Mouse (Mus musculus) limb, embryonic 11.5 days (tissue): ENCODE data around the gene Sipa1l1. TPM values are rescaled to one million over a fixed set of nuclear protein-coding genes. Genes with fewer than 3 reads are reported as not detected.

Experiments
- ATAC-seq: fragments of 200-750 bp; cut with Nextera tagmentation; 2 replicates; pipeline ENCODE4 v1.8.0; 2017; ENCODE audit warnings: low read depth; ENCODE audit not compliant: insufficient number of reproducible peaks, low FRiP score, low TSS enrichment
- DNase-seq: peaks from one replicate; pipeline ENCODE4 v3.0.0-alpha.2; 2015; ENCODE audit warnings: low spot score
- H3K27ac ChIP-seq: fragments of 300-500 bp; sonication (generic); replicated peaks from 2 replicates; pipeline ENCODE4 v1.5.1; 2014; ENCODE audit warnings: low read depth, mild to moderate bottlenecking, low read length
- H3K27me3 ChIP-seq: fragments of 300-500 bp; sonication (generic); 2 replicates; pipeline ENCODE4 v1.6.1; 2014; ENCODE audit warnings: mild to moderate bottlenecking, low read length, mixed read lengths; ENCODE audit not compliant: control insufficient read depth, insufficient read depth
- H3K36me3 ChIP-seq: fragments of 300-500 bp; sonication (generic); 2 replicates; pipeline ENCODE4 v1.6.1; 2014; ENCODE audit warnings: mild to moderate bottlenecking, low read length, moderate library complexity, mixed read lengths; ENCODE audit not compliant: control insufficient read depth, insufficient read depth
- H3K4me1 ChIP-seq: fragments of 300-500 bp; sonication (generic); 2 replicates; pipeline ENCODE4 v1.6.1; 2014; ENCODE audit warnings: low read length, mixed read lengths; ENCODE audit not compliant: control insufficient read depth, insufficient read depth
- H3K4me2 ChIP-seq: fragments of 300-500 bp; sonication (generic); 2 replicates; pipeline ENCODE4 v1.6.1; 2014; ENCODE audit warnings: low read depth, mild to moderate bottlenecking, moderate library complexity; ENCODE audit not compliant: severe bottlenecking
- H3K4me3 ChIP-seq: fragments of 300-500 bp; sonication (generic); 2 replicates; pipeline ENCODE4 v1.5.1; 2014; ENCODE audit warnings: low read depth, low read length
- H3K9ac ChIP-seq: fragments of 300-500 bp; sonication (generic); 2 replicates; pipeline ENCODE4 v1.6.1; 2014; ENCODE audit warnings: mild to moderate bottlenecking, low read length
- H3K9me3 ChIP-seq: fragments of 300-500 bp; sonication (generic); 2 replicates; pipeline ENCODE4 v1.6.1; 2016; ENCODE audit warnings: low read length; ENCODE audit not compliant: control insufficient read depth
- WGBS: fragments of 180-500 bp; shearing (Covaris S2); extraction: QIAGEN DNeasy Blood & Tissue Kit; methylation state at CpG from one replicate; pipeline ENCODE4 v1.1.7; 2014; 5-methylcytosine and 5-hydroxymethylcytosine counted together
- polyA plus RNA-seq: library from polyadenylated mRNA; unstranded; fragments of >200 nt; fragmentation: Nextera tagmentation; extraction: Ambion mirVana; gene quantifications from 2 replicates; pipeline ENCODE4 v1.2.1, GENCODE M21; 2014

Sipa1l1 gene
- polyA plus RNA-seq, 1 experiment from 2014 or later, result 32.5 TPM

DNA sequence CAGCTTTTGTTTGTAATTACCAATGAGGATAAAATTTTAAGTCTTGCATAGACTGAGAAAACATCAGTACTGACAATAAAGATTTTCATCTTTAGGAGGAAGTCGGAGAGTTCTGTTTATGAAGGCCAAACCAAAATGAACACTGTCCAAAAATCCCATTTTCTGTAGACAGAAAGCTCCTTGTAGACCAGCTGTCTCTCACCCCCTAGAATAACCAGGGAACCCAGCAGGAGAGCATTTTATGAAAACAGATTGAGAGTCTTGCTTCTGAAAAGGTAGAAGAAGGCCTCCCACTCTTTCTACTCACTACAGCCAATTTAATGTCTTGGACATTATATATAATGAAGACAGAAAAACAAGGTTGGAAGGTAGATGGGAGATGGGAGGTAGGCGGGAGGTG, 198.2 kb downstream of the Sipa1l1 start:
- Histone ChIP-seq H3K27ac (no peak overlapping the region), H3K4me2 (no peak overlapping the region), H3K9me3 (no peaks in the 10 kb centered on the region), H3K36me3 (no peaks in the 10 kb centered on the region), H3K27me3 (no peaks in the 10 kb centered on the region), H3K9ac (no peak overlapping the region), H3K4me3 (no peak overlapping the region), H3K4me1 (no peaks in the 10 kb centered on the region)
- ATAC-seq, result no peak
- no peak for DNase-seq
- WGBS, result 90% methylated on average over 2 of the region's 2 CpGs

DNA sequence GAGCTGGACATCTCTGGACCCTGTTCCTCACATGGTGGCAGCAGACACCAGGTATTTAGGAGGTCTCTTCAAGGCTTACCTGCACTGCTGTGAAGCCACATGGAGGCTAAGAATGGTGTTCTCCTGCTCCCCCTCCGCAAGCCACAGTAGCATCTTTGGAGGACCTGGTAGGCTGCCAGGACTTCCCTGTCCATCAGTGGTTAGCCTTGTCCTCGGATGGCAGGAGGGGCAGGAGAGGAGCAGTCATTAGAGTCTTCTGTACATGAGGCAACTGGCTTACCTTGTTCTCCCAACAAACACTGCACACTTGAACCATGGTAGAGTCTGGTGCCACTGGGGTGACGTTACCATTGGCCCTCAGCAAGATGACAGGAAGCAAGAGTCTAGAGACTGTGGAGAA, 198.9 kb downstream of the Sipa1l1 start:
- DNase-seq, result no peak
- Histone ChIP-seq H3K4me2 (no peak overlapping the region), H3K4me1 (no peaks in the 10 kb centered on the region), H3K4me3 (no peak overlapping the region), H3K36me3 (no peaks in the 10 kb centered on the region), H3K27me3 (no peaks in the 10 kb centered on the region), H3K9me3 (no peaks in the 10 kb centered on the region), H3K9ac (no peak overlapping the region), H3K27ac (no peak overlapping the region)
- 96% methylated on average over 3 of the region's 3 CpGs for WGBS
- ATAC-seq, result no peak

DNA sequence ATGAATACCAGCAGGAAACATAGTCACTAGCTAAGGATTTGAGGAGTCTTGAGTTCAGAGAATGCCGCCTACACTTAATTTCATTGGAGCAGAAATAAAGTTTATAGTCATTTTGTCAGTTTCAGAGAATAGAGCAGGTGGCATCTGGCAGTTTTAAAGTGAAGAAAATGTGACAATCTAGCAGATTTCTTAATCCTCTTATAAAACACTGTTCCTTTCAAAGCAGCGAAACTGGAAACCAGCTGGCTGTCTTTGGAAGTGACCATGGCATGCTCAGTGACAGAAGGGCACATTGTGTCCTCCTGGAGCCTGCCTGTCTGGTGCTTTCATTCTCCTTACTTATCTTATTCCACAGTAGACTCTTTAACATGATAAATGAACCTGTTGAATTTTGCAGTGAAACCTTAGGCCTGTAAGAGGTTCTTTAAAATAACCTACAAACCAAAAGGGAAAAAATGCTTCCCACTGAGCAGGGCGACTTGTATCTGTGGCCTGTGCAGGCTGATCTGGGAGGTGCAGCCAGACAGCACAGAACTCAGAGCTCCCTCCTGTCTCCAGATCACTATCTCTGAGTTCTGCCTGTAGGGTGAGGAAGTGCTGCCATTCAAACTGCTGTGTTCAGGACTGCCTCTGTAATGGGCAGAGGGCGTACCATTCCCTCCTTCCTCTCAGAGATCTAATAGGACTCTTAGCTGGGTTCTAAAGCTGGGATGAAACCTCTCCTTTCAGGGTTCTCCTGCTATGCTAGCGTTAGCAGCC, 200.5 kb downstream of the Sipa1l1 start:
- Histone ChIP-seq H3K4me2 (no peak overlapping the region), H3K27ac (no peak overlapping the region), H3K4me3 (no peak overlapping the region), H3K4me1 (peaks cover 2% of the 10 kb centered on the region; the same call in 1 of the 2 replicates), H3K36me3 (no peaks in the 10 kb centered on the region), H3K9me3 (no peaks in the 10 kb centered on the region), H3K27me3 (no peaks in the 10 kb centered on the region), H3K9ac (no peak overlapping the region)
- DNase-seq (no peak), ATAC-seq (no peak)
- WGBS, result 79% methylated on average over 5 of the region's 5 CpGs

DNA sequence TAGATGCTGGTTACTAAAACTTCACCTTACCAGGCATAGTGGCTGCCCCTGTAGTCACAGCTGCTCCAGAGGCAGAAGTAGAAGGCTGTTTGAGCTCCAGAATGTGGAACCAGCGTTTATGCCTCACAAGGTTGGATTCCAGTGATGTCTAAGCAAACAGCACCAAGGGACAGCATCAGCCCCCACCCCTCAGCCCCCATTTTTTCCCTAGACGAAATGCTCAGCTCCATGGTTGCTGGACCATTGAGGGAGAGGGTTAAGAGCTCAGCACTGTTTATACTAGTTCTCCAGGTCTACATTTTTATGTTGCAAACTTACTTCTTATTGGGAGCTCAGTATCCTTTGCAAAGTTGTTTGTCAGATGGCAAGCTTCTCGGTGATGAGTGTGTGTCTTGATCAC, 202.1 kb downstream of the Sipa1l1 start:
- H3K4me1 ChIP-seq, result peaks cover 2% of the 10 kb centered on the region; the same call in 1 of the 2 replicates
- no peaks in the 10 kb centered on the region for H3K27me3 ChIP-seq
- no peak overlapping the region for H3K4me3 ChIP-seq
- WGBS, result 75% methylated on average over 3 of the region's 3 CpGs
- no peak for DNase-seq
- no peaks in the 10 kb centered on the region for H3K9me3 ChIP-seq
- no peak overlapping the region for H3K4me2 ChIP-seq
- no peak overlapping the region for H3K9ac ChIP-seq
- H3K27ac ChIP-seq, result no peak overlapping the region
- ATAC-seq, result no peak
- H3K36me3 ChIP-seq, result no peaks in the 10 kb centered on the region

DNA sequence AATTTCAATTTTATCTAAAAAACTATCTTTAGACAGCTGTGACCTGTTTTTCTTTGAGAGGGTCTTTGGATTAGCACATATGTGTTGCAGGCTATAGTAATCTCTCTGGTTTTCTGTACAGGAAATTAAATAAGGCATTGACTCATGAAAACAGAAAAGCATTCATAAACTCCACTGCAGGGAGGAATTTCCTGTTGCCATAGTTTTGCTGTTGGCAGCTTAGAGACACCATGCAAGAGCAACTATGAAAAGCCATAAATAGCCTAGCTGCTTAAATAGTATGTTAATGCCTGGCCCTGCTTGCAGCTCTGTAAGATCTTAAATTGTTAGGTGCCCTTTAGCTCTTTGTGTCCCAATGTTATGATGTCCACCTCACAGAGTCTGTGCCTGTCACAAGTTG, 204.9 kb downstream of the Sipa1l1 start:
- no peak overlapping the region for H3K9ac ChIP-seq
- no peaks in the 10 kb centered on the region for H3K9me3 ChIP-seq
- H3K36me3 ChIP-seq, result no peaks in the 10 kb centered on the region
- no peak overlapping the region for H3K4me2 ChIP-seq
- H3K27ac ChIP-seq, result no peak overlapping the region
- DNase-seq, result no peak
- no peak overlapping the region for H3K4me3 ChIP-seq
- H3K4me1 ChIP-seq, result peaks cover 2% of the 10 kb centered on the region; the same call in 1 of the 2 replicates
- no peak for ATAC-seq
- H3K27me3 ChIP-seq, result no peaks in the 10 kb centered on the region

DNA sequence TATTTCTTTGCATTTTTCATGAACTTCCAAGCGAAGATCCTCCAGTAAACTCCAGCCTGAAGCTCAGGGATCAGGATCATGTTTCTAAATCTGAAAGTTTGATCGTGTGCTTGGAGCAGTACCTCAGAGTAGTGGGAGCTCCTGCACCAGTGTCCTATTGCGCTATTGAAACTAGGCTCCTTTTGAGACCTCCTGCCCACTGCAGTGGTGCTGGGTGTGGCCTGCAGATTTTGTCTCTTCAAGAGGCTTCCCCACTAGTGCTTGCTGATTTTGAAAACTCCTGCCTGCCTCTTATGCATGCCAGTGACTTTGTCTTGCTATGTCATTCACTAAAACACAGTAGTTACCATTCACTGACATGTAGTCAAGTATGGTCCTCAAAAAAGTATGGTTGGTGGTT, 213.8 kb downstream of the Sipa1l1 start:
- H3K27ac ChIP-seq, result no peak overlapping the region
- 88% methylated on average over 3 of the region's 3 CpGs for whole genome bisulfite sequencing
- no peak for ATAC-seq
- no peaks in the 10 kb centered on the region for H3K27me3 ChIP-seq
- H3K4me3 ChIP-seq, result no peak overlapping the region
- H3K36me3 ChIP-seq, result no peaks in the 10 kb centered on the region
- H3K4me1 ChIP-seq, result no peaks in the 10 kb centered on the region
- no peak for DNase-seq
- no peak overlapping the region for H3K4me2 ChIP-seq
- no peaks in the 10 kb centered on the region for H3K9me3 ChIP-seq
- no peak overlapping the region for H3K9ac ChIP-seq

DNA sequence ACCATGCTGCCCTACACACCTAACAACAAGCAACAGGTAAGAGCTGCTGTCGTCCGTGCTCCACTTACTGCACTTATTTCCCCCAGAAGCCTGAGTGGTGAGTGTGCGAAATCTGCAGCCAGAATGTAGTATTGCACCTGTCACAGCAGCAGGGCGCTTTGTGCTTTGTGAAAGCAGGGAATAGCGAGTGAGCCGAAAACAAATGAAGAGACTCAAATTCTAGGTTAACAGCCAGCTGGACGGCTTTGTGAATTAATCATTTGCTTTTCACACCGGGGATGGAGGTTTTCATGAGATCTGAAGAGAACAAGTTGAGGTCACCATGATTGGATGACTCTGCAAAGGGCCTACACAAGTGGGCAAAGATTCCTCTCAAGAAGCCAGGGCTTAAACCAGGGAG, 215.6 kb downstream of the Sipa1l1 start:
- 93% methylated on average over 8 of the region's 8 CpGs for WGBS
- Histone ChIP-seq H3K27ac (no peak overlapping the region), H3K4me1 (no peaks in the 10 kb centered on the region), H3K4me3 (no peak overlapping the region), H3K9me3 (no peaks in the 10 kb centered on the region), H3K4me2 (no peak overlapping the region), H3K27me3 (no peaks in the 10 kb centered on the region), H3K9ac (no peak overlapping the region), H3K36me3 (no peaks in the 10 kb centered on the region)
- no peak for ATAC-seq
- DNase-seq, result no peak

DNA sequence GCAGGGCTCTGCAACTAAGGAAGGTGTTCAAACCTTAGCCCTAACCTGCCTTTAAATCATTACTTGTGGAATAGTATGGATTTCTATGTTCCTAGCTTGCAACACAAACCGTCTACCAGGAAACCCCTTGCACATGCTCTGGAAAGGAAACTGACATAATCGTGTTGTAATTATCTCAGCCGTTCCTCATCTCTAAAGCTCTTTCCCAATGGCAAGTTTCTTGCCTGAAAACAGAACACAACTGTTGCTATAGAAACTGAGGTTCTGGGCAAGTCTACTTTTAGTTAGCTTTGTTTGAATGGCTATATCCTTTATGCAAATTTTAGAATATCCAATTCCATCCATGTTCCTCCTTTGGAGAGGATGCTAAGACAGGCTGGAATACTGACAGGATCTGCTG, 217.9 kb downstream of the Sipa1l1 start:
- H3K4me2 ChIP-seq, result no peak overlapping the region
- ATAC-seq (no peak), DNase-seq (no peak)
- no peaks in the 10 kb centered on the region for H3K9me3 ChIP-seq
- no peak overlapping the region for H3K27ac ChIP-seq
- H3K9ac ChIP-seq, result no peak overlapping the region
- WGBS, result 91% methylated on average over 3 of the region's 3 CpGs
- no peak overlapping the region for H3K4me3 ChIP-seq
- no peaks in the 10 kb centered on the region for H3K27me3 ChIP-seq
- no peaks in the 10 kb centered on the region for H3K4me1 ChIP-seq
- no peaks in the 10 kb centered on the region for H3K36me3 ChIP-seq

DNA sequence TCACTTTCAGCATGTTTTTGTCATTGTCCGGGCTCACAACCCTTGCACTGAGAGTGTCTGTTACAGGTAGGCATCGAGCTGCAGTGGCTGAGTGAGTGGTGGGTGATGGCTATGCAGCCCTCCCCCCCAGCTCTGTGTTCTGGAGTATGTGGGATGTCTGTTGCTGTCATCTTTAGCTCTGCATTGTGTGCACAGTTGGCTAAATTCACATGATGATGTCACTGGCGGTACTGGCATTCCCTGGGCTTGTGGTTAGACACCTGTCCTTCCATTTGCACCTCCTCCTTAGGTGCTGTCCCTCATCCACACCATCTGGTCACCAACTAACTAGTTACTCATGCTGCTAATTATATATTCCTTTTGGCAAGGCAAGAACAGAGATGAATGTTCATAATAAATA, 218.5 kb downstream of the Sipa1l1 start:
- Histone ChIP-seq H3K4me1 (no peaks in the 10 kb centered on the region), H3K9ac (no peak overlapping the region), H3K27ac (no peak overlapping the region), H3K36me3 (no peaks in the 10 kb centered on the region), H3K4me2 (no peak overlapping the region), H3K9me3 (no peaks in the 10 kb centered on the region), H3K4me3 (no peak overlapping the region), H3K27me3 (no peaks in the 10 kb centered on the region)
- ATAC-seq, result no peak
- WGBS, result 96% methylated on average over 3 of the region's 3 CpGs
- no peak for DNase-seq
